Mouse (Mus musculus): ENCODE results near the gene Erich3.

Erich3 gene

DNA sequence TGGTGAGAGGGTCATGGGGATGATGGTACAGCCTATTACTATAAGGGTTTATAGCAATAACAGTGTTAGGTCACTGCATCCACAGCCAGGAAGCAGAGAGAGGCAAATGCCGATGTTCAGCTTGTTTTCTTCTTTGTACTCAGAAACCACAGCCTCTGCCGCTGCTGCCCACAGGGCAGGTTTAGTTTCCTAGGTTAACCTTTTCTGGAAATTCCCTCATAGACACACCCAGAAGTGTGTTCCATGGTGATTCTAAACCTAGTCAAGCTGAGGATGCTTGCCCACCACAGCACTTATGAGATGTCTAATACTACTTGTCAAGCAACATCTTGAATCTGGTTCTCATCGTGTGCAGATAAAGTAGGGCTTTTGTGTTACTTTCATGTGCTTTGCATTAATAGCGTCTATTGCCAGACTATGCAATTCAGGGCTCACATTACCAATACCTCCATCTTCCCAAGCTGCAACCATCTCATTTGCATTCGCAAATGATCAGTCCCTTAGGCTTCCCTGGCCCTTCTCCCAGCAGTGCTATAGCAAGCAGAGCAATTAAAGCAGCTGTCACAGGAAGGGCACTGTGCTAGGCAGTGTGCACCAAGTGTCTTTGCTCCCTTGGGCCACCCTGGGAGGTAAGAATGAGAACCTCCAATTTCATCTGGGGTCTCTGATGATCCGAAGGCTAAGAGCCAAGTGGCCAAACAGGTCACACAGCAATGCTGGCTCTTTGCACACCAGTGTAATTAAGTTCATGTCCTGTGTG lies 115.4 kb downstream of the Erich3 start:
- DNase-seq (ENCODE audit: low read depth), result no peak

DNA sequence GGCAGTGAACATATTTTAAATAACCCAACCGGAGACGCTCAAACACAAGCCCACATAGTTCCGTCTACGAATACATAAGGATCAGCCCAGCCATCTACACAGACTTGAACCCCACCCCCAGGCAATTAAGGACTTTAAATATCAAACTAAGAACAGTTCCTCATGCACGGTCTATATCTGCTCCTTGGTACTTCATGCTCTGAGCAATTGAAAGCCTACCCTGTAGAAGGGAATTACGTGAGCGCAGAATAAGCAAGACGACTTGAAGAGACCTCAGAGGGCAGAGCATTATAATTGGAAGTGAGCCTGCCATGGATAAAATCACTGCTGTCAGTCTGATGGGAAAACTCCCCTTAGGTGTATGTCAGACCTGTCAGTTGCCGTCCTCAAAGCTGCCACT lies 122.7 kb downstream of the Erich3 start:
- DNase-seq (ENCODE audit: low read depth), result no peak

DNA sequence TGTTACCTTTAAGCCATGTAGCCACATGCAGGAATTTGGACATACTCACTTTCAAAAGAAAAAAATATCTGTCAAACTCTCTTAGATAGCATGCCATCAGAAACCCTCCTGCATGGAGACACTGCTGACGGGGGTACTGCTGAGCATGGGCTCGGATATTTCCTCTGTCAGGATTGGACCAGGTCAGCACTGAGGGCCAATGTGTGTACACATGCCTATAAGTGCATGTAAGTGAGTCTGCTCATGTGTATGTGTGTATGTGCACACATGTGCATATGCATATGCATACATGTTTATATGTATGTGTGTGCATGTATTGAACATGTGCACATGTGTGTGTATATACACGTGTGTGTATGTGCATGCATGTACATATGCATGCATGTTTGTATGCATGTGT lies 124.0 kb downstream of the Erich3 start:
- no peak for DNase-seq (ENCODE audit: low read depth)

DNA sequence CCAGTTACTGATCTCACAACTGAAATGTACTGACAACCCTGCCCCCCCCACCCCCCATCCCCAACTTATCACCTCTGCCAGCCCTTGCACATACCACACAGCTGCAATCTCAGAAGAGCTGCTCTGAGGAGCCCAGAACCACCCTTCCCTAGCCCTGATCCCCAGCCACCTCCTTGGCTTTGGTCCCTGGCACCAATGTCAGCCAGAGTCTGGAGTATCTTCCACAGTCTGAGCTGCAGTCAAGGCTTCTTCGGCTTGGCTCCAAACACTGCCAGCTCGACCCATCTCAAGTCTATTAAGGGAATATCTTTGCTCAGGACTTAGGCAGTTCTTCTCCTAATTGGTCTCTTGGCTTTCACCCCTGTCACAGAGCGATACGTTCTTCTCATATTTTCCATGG lies 129.9 kb downstream of the Erich3 start:
- no peak for DNase-seq (ENCODE audit: low read depth)

DNA sequence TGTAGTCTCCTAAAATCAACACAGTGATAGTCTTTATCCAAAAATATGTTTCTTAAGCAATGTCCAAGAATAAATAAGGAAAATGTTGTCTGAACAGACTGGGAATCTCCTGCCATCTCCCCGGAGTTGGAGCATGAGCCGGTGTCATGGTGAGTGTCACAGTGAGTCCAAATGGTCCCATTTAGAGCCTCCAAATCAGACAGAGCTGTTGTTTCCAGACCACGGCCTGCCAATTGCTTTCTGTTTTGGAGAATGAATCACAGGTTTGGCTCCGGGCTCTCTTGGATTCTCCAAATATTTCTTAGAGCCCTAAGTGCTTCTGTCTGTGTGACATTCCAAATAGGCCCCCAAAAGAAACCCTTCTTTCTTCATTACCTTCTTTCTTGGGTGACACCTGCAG lies 135.1 kb downstream of the Erich3 start:
- no peak for DNase-seq (ENCODE audit: low read depth)

DNA sequence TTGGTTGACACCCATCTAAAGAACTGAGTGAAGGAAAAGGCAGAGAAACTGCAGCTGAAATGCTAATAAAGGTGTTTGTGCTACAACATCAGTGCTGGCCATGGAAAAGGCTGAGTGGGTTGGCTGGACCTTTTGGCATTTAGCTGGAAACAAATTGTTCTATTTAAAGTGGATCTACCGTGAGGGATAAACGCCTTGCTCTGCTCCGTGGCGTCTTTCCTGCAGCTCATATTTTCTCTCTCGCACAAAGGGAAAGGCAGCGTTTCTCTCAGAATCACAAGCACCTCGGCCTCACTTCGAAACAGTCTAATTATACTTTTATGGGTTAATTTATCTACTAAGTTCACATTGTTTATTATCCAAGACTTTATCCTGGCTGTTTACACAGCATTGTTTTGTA lies 136.8 kb downstream of the Erich3 start:
- no peak for DNase-seq (ENCODE audit: low read depth)

DNA sequence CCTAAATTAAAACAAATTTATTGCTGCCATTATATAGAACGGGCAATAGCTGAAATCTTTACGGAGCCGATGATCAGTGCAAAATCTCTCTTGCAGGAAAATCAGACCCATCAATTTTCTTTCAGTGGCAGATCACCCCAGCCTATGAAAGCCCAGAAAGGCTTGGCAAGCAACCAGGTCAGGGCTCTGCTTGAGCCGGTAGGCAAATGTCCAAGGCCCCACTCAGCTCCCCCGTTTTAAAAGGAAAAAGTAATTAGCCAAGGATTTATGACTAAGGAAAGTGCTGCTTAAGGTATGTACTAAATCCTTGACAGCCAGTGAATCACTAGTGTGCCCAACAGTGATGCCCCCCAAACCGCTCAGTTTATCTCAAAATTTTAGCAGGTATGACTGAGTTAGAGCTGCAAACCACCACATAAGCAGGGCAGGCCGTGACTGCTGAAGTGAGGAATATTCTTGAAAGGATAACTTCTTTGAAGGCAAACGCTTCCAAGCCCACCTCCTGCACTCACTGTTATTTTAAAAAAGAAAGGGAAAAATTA lies 137.3 kb downstream of the Erich3 start:
- DNase-seq (ENCODE audit: low read depth), result no peak

DNA sequence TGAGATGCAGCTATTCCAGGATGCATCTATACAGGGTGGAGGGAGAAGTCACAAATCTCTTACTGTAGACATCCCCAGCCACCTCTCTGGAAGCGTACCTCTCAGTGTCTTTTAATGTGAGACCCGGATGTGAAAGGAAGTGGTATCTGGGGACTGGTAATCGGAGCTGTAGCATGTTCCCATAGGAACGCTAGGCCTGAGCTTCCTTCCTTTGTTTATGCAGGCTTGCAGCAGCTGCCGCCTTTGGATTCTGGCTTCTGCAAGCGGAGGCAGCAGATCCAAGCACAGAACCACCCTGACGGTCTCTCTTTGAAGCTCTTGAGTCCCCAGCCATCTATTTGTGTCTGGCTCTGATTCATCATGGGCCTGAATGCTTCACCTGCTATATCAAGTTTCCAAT lies 143.0 kb downstream of the Erich3 start:
- DNase-seq (ENCODE audit: low read depth), result no peak

DNA sequence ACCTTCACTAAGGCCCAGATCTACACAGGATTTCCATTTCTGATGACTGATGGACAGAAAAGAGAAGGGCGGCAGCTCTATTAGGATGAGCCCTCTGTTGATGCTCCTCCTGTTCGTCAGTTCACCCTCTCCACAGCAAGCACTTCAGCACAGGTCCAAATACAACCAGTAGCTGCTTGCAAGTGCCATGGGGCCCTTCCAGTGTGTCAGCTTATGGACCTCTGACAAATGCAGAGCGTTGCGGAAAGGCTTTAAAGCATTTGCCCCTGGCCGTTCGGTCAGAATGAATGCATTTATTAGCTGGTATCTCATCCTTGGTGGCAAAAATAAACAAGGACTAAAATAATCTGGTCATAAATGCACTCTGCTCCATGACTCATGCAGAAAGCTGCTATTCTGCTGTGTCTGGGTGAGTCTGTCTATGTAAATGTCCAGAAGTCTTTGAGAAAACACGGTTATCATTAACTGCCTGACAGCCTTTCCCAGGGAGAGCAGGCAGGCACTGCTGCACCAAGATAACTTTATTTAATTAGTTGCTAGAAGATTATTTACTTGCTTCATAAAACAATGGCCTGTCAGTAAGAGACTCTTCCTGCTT lies 146.7 kb downstream of the Erich3 start:
- DNase-seq (ENCODE audit: low read depth), result no peak

DNA sequence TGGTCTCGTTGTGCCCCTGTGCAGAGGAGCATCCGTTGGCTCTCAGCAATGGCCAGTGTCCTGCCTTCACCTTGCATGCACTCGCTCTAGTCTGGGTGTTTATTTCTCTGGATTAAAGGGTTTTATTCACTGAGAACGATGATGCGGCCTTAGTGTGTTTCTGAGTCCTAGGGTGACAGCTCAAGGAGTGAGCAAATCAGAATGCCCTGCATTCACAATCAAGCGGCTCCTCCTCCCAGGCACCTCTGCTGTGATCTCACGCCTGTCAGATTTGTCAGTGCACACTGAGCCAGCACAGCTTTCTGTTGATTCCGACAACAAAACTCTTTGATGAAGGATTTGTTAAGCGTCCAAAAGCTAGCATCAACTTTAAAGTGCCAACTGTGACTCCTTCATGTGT lies 147.6 kb downstream of the Erich3 start:
- DNase-seq (ENCODE audit: low read depth), result no peak

DNA sequence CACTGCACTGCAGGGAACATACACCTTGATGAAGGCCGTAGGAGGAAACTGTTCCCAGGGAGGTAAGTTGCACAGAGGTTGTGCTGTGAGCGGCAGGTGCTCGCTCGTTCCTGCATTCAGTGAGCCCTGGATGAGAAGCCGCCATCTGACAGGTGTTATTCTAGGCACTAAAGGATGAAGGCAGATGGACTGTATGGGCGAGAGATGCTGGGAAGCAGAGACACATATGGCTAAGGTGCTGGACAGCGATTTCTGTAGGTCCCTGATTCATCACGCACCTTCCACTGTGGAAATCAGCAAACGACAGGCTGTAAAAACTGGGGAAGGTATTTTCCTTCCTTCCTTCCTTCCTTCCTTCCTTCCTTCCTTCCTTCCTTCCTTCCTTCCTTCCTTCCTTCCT lies 148.2 kb downstream of the Erich3 start:
- DNase-seq (ENCODE audit: low read depth), result no peak

DNA sequence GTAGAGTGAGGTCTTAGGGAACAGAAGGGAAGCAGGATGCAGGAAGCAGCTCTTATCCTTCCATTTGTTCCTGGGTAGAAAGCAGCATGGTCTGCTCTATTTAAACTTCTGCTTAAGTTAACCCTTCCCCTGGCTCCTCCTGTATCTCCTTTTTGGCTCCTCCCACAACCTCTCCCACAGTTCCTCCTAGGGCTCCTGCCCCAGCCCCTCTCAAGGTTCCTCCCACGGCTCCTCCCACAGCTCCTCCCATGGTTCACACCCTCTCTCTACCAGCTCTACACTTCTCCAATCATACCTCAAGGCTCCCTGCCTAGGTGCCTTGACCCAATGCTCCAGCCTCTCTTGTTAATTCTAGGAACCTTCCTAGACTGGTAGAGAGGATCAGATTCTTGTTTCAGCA lies 149.2 kb downstream of the Erich3 start:
- DNase-seq (ENCODE audit: low read depth), result no peak

DNA sequence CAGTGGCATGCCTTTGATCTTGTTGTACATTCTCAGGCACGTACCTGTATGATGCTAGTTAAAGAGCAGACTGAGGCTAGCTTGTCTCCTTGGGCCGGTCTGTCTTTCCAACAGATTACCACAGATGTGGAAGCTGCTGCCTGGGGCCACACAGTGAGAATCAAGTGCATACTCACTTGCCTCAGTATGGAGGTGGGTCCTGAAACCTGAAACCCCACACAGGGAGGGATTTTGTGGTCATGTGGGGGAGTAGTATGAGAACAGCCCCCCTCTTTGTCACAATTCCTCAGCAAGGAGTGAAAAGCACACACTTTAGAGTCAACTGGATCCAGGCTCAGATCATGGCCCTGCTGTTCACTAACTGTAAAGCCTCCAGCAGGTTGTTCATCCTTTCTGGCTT lies 151.9 kb downstream of the Erich3 start:
- no peak for DNase-seq (ENCODE audit: low read depth)

DNA sequence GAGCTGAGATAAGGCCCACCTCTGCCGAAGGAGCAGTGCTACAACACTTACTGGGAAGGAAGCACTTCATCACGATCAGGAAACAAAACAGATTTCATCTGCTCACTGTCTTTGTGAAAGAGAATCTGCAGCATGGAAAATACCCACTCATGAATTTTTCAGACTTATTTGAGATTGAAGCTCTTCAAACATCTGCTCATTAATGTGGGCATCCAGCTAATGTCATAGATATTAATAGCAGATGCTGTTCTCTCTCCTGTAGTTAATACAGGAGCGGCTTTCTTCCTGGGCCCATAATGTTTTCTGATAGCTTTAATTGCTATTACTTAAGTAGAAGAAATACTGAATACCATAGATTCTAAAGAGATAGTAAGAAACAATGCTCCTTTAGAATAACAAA lies 152.6 kb downstream of the Erich3 start:
- no peak for DNase-seq (ENCODE audit: low read depth)

DNA sequence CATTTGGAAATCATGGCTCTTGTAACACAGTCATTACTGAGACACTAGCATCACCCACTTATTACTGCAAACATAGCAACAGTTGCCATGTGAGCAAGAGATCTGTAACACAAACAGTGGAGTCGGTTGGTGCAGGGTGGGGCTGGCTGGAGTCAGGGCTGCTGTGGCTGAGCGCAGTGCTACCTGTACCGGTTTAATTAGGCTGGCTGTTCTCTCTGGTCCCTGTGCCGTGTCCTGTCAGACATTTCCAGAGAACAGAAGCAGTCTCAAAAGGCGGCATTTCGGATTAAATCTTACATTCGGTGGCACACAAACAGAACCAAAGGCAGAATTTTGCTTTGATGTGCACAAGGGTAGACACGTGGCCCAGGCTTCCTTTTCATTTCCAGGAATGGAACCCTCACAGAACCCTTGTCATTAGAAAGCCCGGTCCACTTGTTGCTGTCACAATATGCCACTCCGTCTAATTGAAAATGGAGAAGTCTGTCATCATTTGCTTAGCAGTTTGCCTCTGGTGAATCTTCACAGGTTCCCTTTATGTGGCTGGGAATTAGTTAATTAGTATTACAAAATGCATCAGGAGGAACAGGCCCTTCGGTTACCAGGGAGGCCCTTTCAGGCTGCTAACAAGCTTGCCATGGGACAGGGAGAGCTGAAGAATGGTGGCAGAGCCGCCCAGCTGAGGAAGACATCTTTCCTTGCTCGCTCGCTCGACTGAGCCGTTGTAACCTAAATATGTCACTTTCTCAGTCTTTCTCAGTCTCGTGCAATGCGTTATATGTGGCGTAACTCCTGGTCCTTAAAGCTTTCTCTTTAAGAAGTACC lies 153.4 kb downstream of the Erich3 start:
- DNase-seq (ENCODE audit: low read depth), result no peak

All from 416B (cell line).